Mouse (Mus musculus): Measurements from ENCODE around the gene Iqschfp. TPM values are rescaled to one million over a fixed set of nuclear protein-coding genes. Genes with fewer than 3 reads are reported as not detected.

Iqschfp gene
- total and polyA plus RNA-seq, 2 experiments from 2014 or later, result 2.7 to 5.6 TPM

GRCm38 (mm10) chr3:68586646-68587064 lies 694.6 kb downstream of the Iqschfp start:
- Histone ChIP-seq H3K9ac (replicated peaks; ENCODE audit: low read length) (no peak overlapping the region), H3K27me3 (ENCODE audit: insufficient read depth, low read length) (no peaks in the 10 kb centered on the region), H3K36me3 (ENCODE audit: insufficient read depth, low read length) (no peaks in the 10 kb centered on the region), H3K4me1 (ENCODE audit: insufficient read depth, low read length) (peaks cover 18% of the 10 kb centered on the region), H3K9me3 (ENCODE audit: low read length) (no peaks in the 10 kb centered on the region), H3K4me3 (ENCODE audit: low read length) (no peak overlapping the region), H3K4me2 (ENCODE audit: low read depth, low read length) (no peak overlapping the region), H3K27ac (no peak overlapping the region)
- TF ChIP-seq CTCF (IDR thresholded peaks at IDR 0.05; ENCODE audit: low read depth), result no peak
- ATAC-seq (no peak), DNase-seq (ENCODE audit: low spot score) (no peak)
- 44% methylated on average over 9 of the region's 9 CpGs for WGBS

- Histone ChIP-seq H3K27ac (no peak overlapping the region; the same call in 1 of the 2 replicates), H3K36me3 (ENCODE audit: insufficient read depth, low read length) (no peaks in the 10 kb centered on the region), H3K9me3 (ENCODE audit: low read length) (no peaks in the 10 kb centered on the region), H3K4me2 (ENCODE audit: low read depth, low read length) (no peak overlapping the region), H3K4me1 (ENCODE audit: insufficient read depth, low read length) (peaks cover 15% of the 10 kb centered on the region), H3K9ac (replicated peaks; ENCODE audit: low read length) (no peak overlapping the region), H3K27me3 (ENCODE audit: insufficient read depth, low read length) (no peaks in the 10 kb centered on the region), H3K4me3 (ENCODE audit: low read length) (no peak overlapping the region)
- no peak for ATAC-seq
- DNase-seq (ENCODE audit: low spot score), result no peak
- no peak for TF ChIP-seq CTCF (IDR thresholded peaks at IDR 0.05; ENCODE audit: low read depth)
- WGBS, result 39% methylated on average over 10 of the region's 10 CpGs
Measured at GRCm38 (mm10) chr3:68587567-68588245, 695.7 kb downstream of the Iqschfp start.

- H3K9ac ChIP-seq (replicated peaks; ENCODE audit: low read length), result no peak overlapping the region
- H3K27me3 ChIP-seq (ENCODE audit: insufficient read depth, low read length), result no peaks in the 10 kb centered on the region
- no peak overlapping the region for H3K4me2 ChIP-seq (ENCODE audit: low read depth, low read length)
- DNase-seq (ENCODE audit: low spot score) (no peak), ATAC-seq (no peak)
- no peak overlapping the region for H3K27ac ChIP-seq
- H3K36me3 ChIP-seq (ENCODE audit: insufficient read depth, low read length), result no peaks in the 10 kb centered on the region
- H3K9me3 ChIP-seq (ENCODE audit: low read length), result no peaks in the 10 kb centered on the region
- no peak for TF ChIP-seq CTCF (IDR thresholded peaks at IDR 0.05; ENCODE audit: low read depth)
- WGBS, result 83% methylated on average over 9 of the region's 9 CpGs
- no peak overlapping the region for H3K4me3 ChIP-seq (ENCODE audit: low read length)
- no peaks in the 10 kb centered on the region; the same call in 1 of the 2 replicates for H3K4me1 ChIP-seq (ENCODE audit: insufficient read depth, low read length)
Measured at GRCm38 (mm10) chr3:68589220-68589840, 697.3 kb downstream of the Iqschfp start.

- Histone ChIP-seq H3K9ac (replicated peaks; ENCODE audit: low read length) (no peak overlapping the region), H3K4me3 (ENCODE audit: low read length) (no peak overlapping the region), H3K9me3 (ENCODE audit: low read length) (no peaks in the 10 kb centered on the region), H3K36me3 (ENCODE audit: insufficient read depth, low read length) (no peaks in the 10 kb centered on the region), H3K27me3 (ENCODE audit: insufficient read depth, low read length) (no peaks in the 10 kb centered on the region), H3K27ac (no peak overlapping the region), H3K4me1 (ENCODE audit: insufficient read depth, low read length) (no peaks in the 10 kb centered on the region; the same call in 1 of the 2 replicates), H3K4me2 (ENCODE audit: low read depth, low read length) (no peak overlapping the region)
- 55% methylated on average over 8 of the region's 8 CpGs for WGBS
- no peak; the same call in 1 of the 2 replicates for ATAC-seq
- no peak for TF ChIP-seq CTCF (IDR thresholded peaks at IDR 0.05; ENCODE audit: low read depth)
- no peak for DNase-seq (ENCODE audit: low spot score)
Measured at GRCm38 (mm10) chr3:68590436-68590835, 698.4 kb downstream of the Iqschfp start.

GRCm38 (mm10) chr3:68592575-68592974 lies 700.5 kb downstream of the Iqschfp start:
- no peak overlapping the region for H3K27ac ChIP-seq
- H3K4me1 ChIP-seq (ENCODE audit: insufficient read depth, low read length), result no peaks in the 10 kb centered on the region; the same call in 1 of the 2 replicates
- no peak overlapping the region for H3K4me2 ChIP-seq (ENCODE audit: low read depth, low read length)
- H3K27me3 ChIP-seq (ENCODE audit: insufficient read depth, low read length), result no peaks in the 10 kb centered on the region
- H3K36me3 ChIP-seq (ENCODE audit: insufficient read depth, low read length), result peaks cover 3% of the 10 kb centered on the region; the same call in 1 of the 2 replicates
- H3K4me3 ChIP-seq (ENCODE audit: low read length), result no peak overlapping the region
- no peak overlapping the region for H3K9ac ChIP-seq (replicated peaks; ENCODE audit: low read length)
- WGBS, result 82% methylated on average over 10 of the region's 10 CpGs
- ATAC-seq, result no peak
- TF ChIP-seq CTCF (IDR thresholded peaks at IDR 0.05; ENCODE audit: low read depth), result no peak
- DNase-seq (ENCODE audit: low spot score), result no peak
- H3K9me3 ChIP-seq (ENCODE audit: low read length), result no peaks in the 10 kb centered on the region

GRCm38 (mm10) chr3:68593073-68593867 lies 701.2 kb downstream of the Iqschfp start:
- Histone ChIP-seq H3K9ac (replicated peaks; ENCODE audit: low read length) (no peak overlapping the region; the same call in 1 of the 2 replicates), H3K27me3 (ENCODE audit: insufficient read depth, low read length) (no peaks in the 10 kb centered on the region), H3K36me3 (ENCODE audit: insufficient read depth, low read length) (peaks cover 3% of the 10 kb centered on the region; the same call in 1 of the 2 replicates), H3K4me1 (ENCODE audit: insufficient read depth, low read length) (no peaks in the 10 kb centered on the region; the same call in 1 of the 2 replicates), H3K27ac (peak overlapping the region; percentile 32; the same call in 1 of the 2 replicates), H3K4me3 (ENCODE audit: low read length) (no peak overlapping the region), H3K9me3 (ENCODE audit: low read length) (no peaks in the 10 kb centered on the region), H3K4me2 (ENCODE audit: low read depth, low read length) (no peak overlapping the region)
- no peak for ATAC-seq
- no peak for DNase-seq (ENCODE audit: low spot score)
- TF ChIP-seq CTCF (IDR thresholded peaks at IDR 0.05; ENCODE audit: low read depth), result no peak
- WGBS, result 35% methylated on average over 12 of the region's 12 CpGs
